Mouse (Mus musculus): ENCODE measurements around the gene Ctla4.

GRCm38 (mm10) chr1:60886981-60887380 is at the start of gene Ctla4:
- TF ChIP-seq POLR2A (IDR thresholded peaks at IDR 0.05; ENCODE audit: control insufficient read depth, extremely low read depth, insufficient read depth, low read length, poor library complexity), result no peak
- no peak for TF ChIP-seq CTCF (IDR thresholded peaks at IDR 0.05; ENCODE audit: borderline replicate concordance, control insufficient read depth, extremely low read depth, insufficient read depth, low read length, poor library complexity)

Measured in thymus, adult 2 months (tissue).